Mouse (Mus musculus) C2C12 (cell line): Measurements from ENCODE around the gene Sh3bp4.

Experiments
- CEBPB ChIP-seq: IDR thresholded peaks from one replicate; pipeline ENCODE4 v1.6.1; 2011; ENCODE audit warnings: low read depth, mild to moderate bottlenecking, control low read depth, moderate library complexity
- CTCF ChIP-seq: IDR thresholded peaks from one replicate; pipeline ENCODE4 v1.5.1; 2011; ENCODE audit not compliant: control insufficient read depth, insufficient read depth, insufficient read length
- FOSL1 ChIP-seq: IDR thresholded peaks from one replicate; pipeline ENCODE4 v1.8.0; 2011; ENCODE audit warnings: mild to moderate bottlenecking, low read length; ENCODE audit not compliant: poor library complexity, insufficient read depth, severe bottlenecking
- MAX ChIP-seq: IDR thresholded peaks from one replicate; pipeline ENCODE4 v1.6.1; 2011; ENCODE audit warnings: mild to moderate bottlenecking, control low read depth
- MYOG ChIP-seq: IDR thresholded peaks from one replicate; pipeline ENCODE4 v1.6.1; 2011; ENCODE audit not compliant: control insufficient read depth, insufficient read length; ENCODE audit errors: extremely low read depth

DNA sequence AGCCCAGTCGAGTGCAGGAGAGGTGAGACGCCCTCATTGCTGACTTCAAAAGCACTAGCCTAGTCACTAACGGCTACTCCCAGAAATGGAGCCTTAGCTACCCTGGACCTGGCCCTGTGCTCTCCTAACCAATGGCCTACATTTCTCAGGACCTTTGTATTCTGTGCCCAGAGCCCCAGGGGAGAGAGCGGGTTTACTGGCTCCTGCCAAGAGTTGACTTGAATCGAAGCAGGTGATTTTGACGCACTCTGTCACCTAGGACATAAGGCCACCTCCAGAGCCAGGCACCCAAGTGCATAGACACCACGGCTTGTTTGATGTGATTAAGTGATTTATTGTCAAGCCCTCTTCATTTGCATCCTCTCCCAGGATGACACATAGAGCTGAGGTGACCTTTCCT, 80.9 kb downstream of the Sh3bp4 start:
- TF ChIP-seq CTCF: no peak
- no peak for TF ChIP-seq CEBPB
- no peak for TF ChIP-seq MYOG
- TF ChIP-seq MAX: no peak
- TF ChIP-seq FOSL1: no peak
